Mouse (Mus musculus): ENCODE data around the gene Nol3.

Nol3 gene

GRCm38 (mm10) chr8:105306146-105306691 is 30.3 kb downstream of the Nol3 start:
- DNase-seq (ENCODE audit: low read depth in 2 of 2, low spot score in 2 of 2), result no peak

- no peak for DNase-seq (ENCODE audit: low read depth in 2 of 2, low spot score in 2 of 2)
Observed at GRCm38 (mm10) chr8:105307670-105308069, 31.7 kb downstream of the Nol3 start.

GRCm38 (mm10) chr8:105308428-105308827 is 32.5 kb downstream of the Nol3 start:
- DNase-seq (ENCODE audit: low read depth in 2 of 2, low spot score in 2 of 2), result no peak

GRCm38 (mm10) chr8:105309142-105309847 is 33.4 kb downstream of the Nol3 start:
- DNase-seq (ENCODE audit: low read depth in 2 of 2, low spot score in 2 of 2), result no peak

- DNase-seq (ENCODE audit: low read depth in 2 of 2, low spot score in 2 of 2), result no peak
Observed at GRCm38 (mm10) chr8:105310118-105310517, 34.2 kb downstream of the Nol3 start.

- DNase-seq (ENCODE audit: low read depth in 2 of 2, low spot score in 2 of 2), result no peak
Observed at GRCm38 (mm10) chr8:105311718-105312117, 35.8 kb downstream of the Nol3 start.

GRCm38 (mm10) chr8:105312891-105313481 is 37.0 kb downstream of the Nol3 start:
- DNase-seq (ENCODE audit: low read depth in 2 of 2, low spot score in 2 of 2), result no peak

- no peak for DNase-seq (ENCODE audit: low read depth in 2 of 2, low spot score in 2 of 2)
Observed at GRCm38 (mm10) chr8:105313622-105314402, 37.9 kb downstream of the Nol3 start.

GRCm38 (mm10) chr8:105315073-105315769 is 39.3 kb downstream of the Nol3 start:
- DNase-seq (ENCODE audit: low read depth in 2 of 2, low spot score in 2 of 2), result no peak

GRCm38 (mm10) chr8:105317941-105318340 is 42.0 kb downstream of the Nol3 start:
- DNase-seq (ENCODE audit: low read depth in 2 of 2, low spot score in 2 of 2), result no peak

GRCm38 (mm10) chr8:105318662-105319190 is 42.8 kb downstream of the Nol3 start:
- DNase-seq (ENCODE audit: low read depth in 2 of 2, low spot score in 2 of 2), result no peak

- no peak for DNase-seq (ENCODE audit: low read depth in 2 of 2, low spot score in 2 of 2)
Observed at GRCm38 (mm10) chr8:105323183-105323582, 47.2 kb downstream of the Nol3 start.

GRCm38 (mm10) chr8:105325641-105326093 is 49.7 kb downstream of the Nol3 start:
- DNase-seq (ENCODE audit: low read depth in 2 of 2, low spot score in 2 of 2), result no peak

- DNase-seq (ENCODE audit: low read depth in 2 of 2, low spot score in 2 of 2), result peak; percentile 93 to 97
Observed at GRCm38 (mm10) chr8:105326141-105326672, 50.3 kb downstream of the Nol3 start, which contains the start of the genes Lrrc29 and Tmem208. Lrrc29 (minus strand) TSS chr8:105326278. Tmem208 (plus strand) TSS chr8:105326354.

GRCm38 (mm10) chr8:105326968-105327367 is 51.0 kb downstream of the Nol3 start:
- DNase-seq (ENCODE audit: low read depth in 2 of 2, low spot score in 2 of 2), result no peak

GRCm38 (mm10) chr8:105330325-105330724 is 54.4 kb downstream of the Nol3 start:
- DNase-seq (ENCODE audit: low read depth in 2 of 2, low spot score in 2 of 2), result no peak

GRCm38 (mm10) chr8:105331469-105331868 is 55.5 kb downstream of the Nol3 start:
- DNase-seq (ENCODE audit: low read depth in 2 of 2, low spot score in 2 of 2), result no peak
